ENCODE assay signal across 9 mouse cellular contexts in the genomic region with DNA sequence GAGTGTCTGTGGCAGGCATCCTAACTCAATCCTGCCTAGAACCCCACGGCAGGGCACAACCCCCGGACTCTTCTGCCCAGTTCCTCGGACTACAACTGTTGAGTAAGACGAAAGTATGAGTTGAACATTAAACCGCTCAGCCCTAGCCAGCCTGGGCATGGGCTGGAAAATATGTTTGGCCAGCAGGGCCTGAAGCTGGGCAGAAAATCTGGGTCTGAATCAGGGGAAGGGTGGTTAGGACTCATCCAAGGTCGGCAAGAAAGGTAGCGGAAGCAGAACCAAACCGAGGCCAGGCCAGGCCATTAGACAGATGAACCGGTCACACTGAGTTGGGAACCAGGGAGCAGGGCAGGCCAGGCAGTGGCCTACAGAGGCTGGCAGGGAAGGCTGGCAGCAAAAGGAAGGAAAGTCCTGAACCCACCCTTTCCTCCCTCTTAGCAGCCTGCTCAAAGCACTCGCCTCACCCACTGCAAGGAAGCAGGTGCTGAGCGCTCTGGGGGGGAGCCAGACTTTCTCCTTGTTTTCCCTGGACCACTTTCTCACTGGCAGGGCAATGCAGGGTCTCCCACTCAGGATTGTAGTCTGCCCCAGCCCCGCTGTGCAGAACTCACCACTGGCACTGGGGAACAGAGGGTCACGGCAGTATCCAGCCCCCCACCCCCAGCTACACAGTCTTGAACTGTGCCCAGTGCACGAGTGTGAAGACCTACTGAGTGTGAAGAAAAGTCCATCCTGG.
A peak's percentile ranks its signal among the peaks of the same experiment; 100 is the strongest.
DNase-seq lines count a peak whose midpoint lies in the region; ATAC-seq and TF ChIP-seq lines count a peak whose summit lies in the region.
"Had no signal": no experiment of that assay in that cellular context is flagged by ENCODE, and none has a peak within 500 bp of the region (broad histone marks: within the 10 kb centered on the region; RNA-seq: fewer than 3 reads in every experiment).

No protein-coding gene starts in this region.

- no peak overlapping the region for H3K4me2 ChIP-seq in heart, embryonic 15.5 days
- H3K4me2 ChIP-seq: forebrain, embryonic 12.5 days had no signal

- peaks cover 79% of the 10 kb centered on the region for H3K4me1 ChIP-seq in heart, embryonic 15.5 days (replicated peaks)

- peak overlapping the region; percentile 63 for H3K27ac ChIP-seq in heart, embryonic 15.5 days
- H3K27ac ChIP-seq: forebrain, embryonic 12.5 days had no signal

- peak overlapping the region; percentile 58 for H3ac ChIP-seq in C2C12 (ENCODE audit: control insufficient read depth, insufficient read length, low read depth)

- peaks cover 48% of the 10 kb centered on the region for H3K79me3 ChIP-seq in C2C12 (ENCODE audit: low read depth)

- 0 out of 2 replicates have a peak overlapping the region, but pooled peaks have one; percentile 31 for H3K9ac ChIP-seq in heart, embryonic 15.5 days
- H3K9ac ChIP-seq: forebrain, embryonic 12.5 days had no signal

- no peak for ATAC-seq in heart, embryonic 15.5 days (replicated peaks; ENCODE audit: insufficient number of reproducible peaks, insufficient read depth, low FRiP score, low read depth)
- ATAC-seq in megakaryocyte progenitor cell, adult 5-6 weeks (replicated peaks; ENCODE audit: poor library complexity), result no peak

- H3K27me3 ChIP-seq in heart, embryonic 15.5 days, result no peaks in the 10 kb centered on the region
- no peaks in the 10 kb centered on the region for H3K27me3 ChIP-seq in C2C12 (ENCODE audit: control insufficient read depth, insufficient read depth, insufficient read length)
- H3K27me3 ChIP-seq: forebrain, embryonic 12.5 days had no signal

- 82% methylated on average over 14 of the region's 14 CpGs for WGBS in heart, embryonic 15.5 days

- H3K79me2 ChIP-seq in C2C12 (ENCODE audit: control insufficient read depth, insufficient read depth), result peaks cover 92% of the 10 kb centered on the region

- no peak overlapping the region for H3K4me3 ChIP-seq in heart, embryonic 15.5 days
- H3K4me3 ChIP-seq in C2C12 (ENCODE audit: insufficient read depth, poor library complexity, severe bottlenecking), result no peak overlapping the region
- H3K4me3 ChIP-seq: forebrain, embryonic 12.5 days had no signal

- no peak for TF ChIP-seq CTCF in C2C12 (IDR thresholded peaks at IDR 0.05; ENCODE audit: control insufficient read depth, insufficient read depth, insufficient read length)

- no peaks in the 10 kb centered on the region for H3K9me3 ChIP-seq in heart, embryonic 15.5 days (replicated peaks)
- H3K9me3 ChIP-seq: forebrain, embryonic 12.5 days had no signal

- no peaks in the 10 kb centered on the region for H3K36me3 ChIP-seq in heart, embryonic 15.5 days
- peaks cover 39% of the 10 kb centered on the region for H3K36me3 ChIP-seq in C2C12 (ENCODE audit: control insufficient read depth, insufficient read depth)
- H3K36me3 ChIP-seq: forebrain, embryonic 12.5 days had no signal

- DNase-seq in heart, adult 8-10 months (ENCODE audit: low spot score), result no peak
- peak; percentile 59 to 66 for DNase-seq in adrenal gland, postnatal 36 days
- DNase-seq in kidney, postnatal 25 days, result peak; percentile 80 to 94
- DNase-seq in cerebellum, adult 9-11 months, result no peak
- DNase-seq in right cerebral cortex, postnatal 14 days, result no peak

TF ChIP-seq in C2C12, 6 proteins besides CTCF, POLR2A, EP300 and RAD21:
- TF ChIP-seq CEBPB (IDR thresholded peaks at IDR 0.05; ENCODE audit: low read depth) (no peak), MYOD1 (IDR thresholded peaks at IDR 0.05; ENCODE audit: control insufficient read depth, insufficient read length, low read depth) (no peak), MYOG (IDR thresholded peaks at IDR 0.05; ENCODE audit: control insufficient read depth, extremely low read depth, insufficient read length) (no peak), FOSL1 (IDR thresholded peaks at IDR 0.05; ENCODE audit: insufficient read depth, low read length, poor library complexity, severe bottlenecking) (no peak), MAX (IDR thresholded peaks at IDR 0.05) (no peak), USF1 (IDR thresholded peaks at IDR 0.05; ENCODE audit: low read depth) (no peak)

Comparison
In these comparisons a context has a peak if more than half of its experiments do, and no peak if none do; other contexts are left out.
1. DNase-seq: peak in adrenal gland, postnatal 36 days (2 of 2) and kidney, postnatal 25 days (2 of 2); none in heart, adult 8-10 months (single experiment), cerebellum, adult 9-11 months (single experiment) and right cerebral cortex, postnatal 14 days (single experiment).